10 mouse cellular contexts compared by ENCODE assay signal in genomic region chr14:78528461-78529425, GRCm38 (mm10). TPM values are rescaled to one million over a fixed set of nuclear protein-coding genes. Genes with fewer than 3 reads are reported as not detected.
DNase-seq lines count a peak whose midpoint lies in the region; TF ChIP-seq lines count a peak whose summit lies in the region.
"Had no signal": no experiment of that assay in that cellular context is flagged by ENCODE, and none has a peak within 500 bp of the region (broad histone marks: within the 10 kb centered on the region; RNA-seq: fewer than 3 reads in every experiment).

No protein-coding gene starts in this region.

- intact Hi-C loops in heart, adult 2 months (cut with DNase I), result no loop called here
- intact Hi-C loops in heart, postnatal 25 days (cut with DNase I), result no loop called here

- H3K9ac ChIP-seq in heart, adult 2 months (ENCODE audit: low read depth, low read length), result peak overlapping the region; percentile 8

- no peak for TF ChIP-seq POLR2A in heart, adult 2 months (IDR thresholded peaks at IDR 0.05; ENCODE audit: insufficient read depth, low read depth, low read length)
- no peak for TF ChIP-seq POLR2A in small intestine, adult 2 months (IDR thresholded peaks at IDR 0.05; ENCODE audit: low read depth, low read length)

- H3K27ac ChIP-seq in heart, adult 2 months, result peak overlapping the region; percentile 15
- peak overlapping the region; percentile 1; the same call in 1 of the 2 replicates for H3K27ac ChIP-seq in layer of hippocampus, adult 2 months
- peak overlapping the region; percentile 44; the same call in 1 of the 2 replicates for H3K27ac ChIP-seq in small intestine, adult 2 months (ENCODE audit: insufficient read depth, low read depth, low read length)
- H3K27ac ChIP-seq: hindbrain, embryonic 10.5 days had no signal

- no peak for TF ChIP-seq CTCF in heart, adult 2 months (IDR thresholded peaks at IDR 0.05)
- TF ChIP-seq CTCF in layer of hippocampus, adult 2 months (conservative IDR thresholded peaks at IDR 0.05), result no peak
- TF ChIP-seq CTCF in small intestine, adult 2 months (IDR thresholded peaks at IDR 0.05; ENCODE audit: extremely low read depth, insufficient read length, insufficient replicate concordance, low read depth, low read length), result no peak

- H3K79me2 ChIP-seq in heart, adult 2 months (replicated peaks; ENCODE audit: control insufficient read depth, insufficient read depth, low read length), result peaks cover 8% of the 10 kb centered on the region

- H3K4me1 ChIP-seq in heart, adult 2 months (ENCODE audit: control insufficient read depth, insufficient read depth, low read length), result peaks cover 31% of the 10 kb centered on the region
- H3K4me1 ChIP-seq in small intestine, adult 2 months (ENCODE audit: control insufficient read depth, insufficient read depth, insufficient read length, low read length), result peaks cover 28% of the 10 kb centered on the region

- H3K4me3 ChIP-seq in heart, adult 2 months, result no peak overlapping the region
- H3K4me3 ChIP-seq in layer of hippocampus, adult 2 months, result no peak overlapping the region
- no peak overlapping the region for H3K4me3 ChIP-seq in small intestine, adult 2 months (ENCODE audit: low read depth, low read length)
- H3K4me3 ChIP-seq: hindbrain, embryonic 10.5 days had no signal

- no peak for DNase-seq in heart, adult 2 months
- DNase-seq in heart, postnatal 25 days (ENCODE audit: low spot score), result no peak
- no peak for DNase-seq in layer of hippocampus, adult 2 months (ENCODE audit: low spot score in 2 of 2)
- DNase-seq in layer of hippocampus, postnatal 36 days, result no peak
- peak; percentile 43 for DNase-seq in kidney, postnatal 14 days
- DNase-seq in adrenal gland, postnatal 14 days, result no peak
- no peak for DNase-seq in thymus, postnatal 36 days
- DNase-seq: cerebellum, adult 11-12 months had no signal

- H3K27me3 ChIP-seq in heart, adult 2 months (ENCODE audit: control insufficient read depth, insufficient read depth, low read length), result no peaks in the 10 kb centered on the region
- H3K27me3 ChIP-seq in small intestine, adult 2 months (ENCODE audit: control insufficient read depth, insufficient read depth, low read length), result no peaks in the 10 kb centered on the region

- peaks cover 38% of the 10 kb centered on the region for H3K36me3 ChIP-seq in heart, adult 2 months (ENCODE audit: control insufficient read depth, insufficient read depth, low read length)
- no peaks in the 10 kb centered on the region for H3K36me3 ChIP-seq in small intestine, adult 2 months (ENCODE audit: control insufficient read depth, insufficient read depth, low read length)

- TF ChIP-seq EP300 in heart, adult 2 months (IDR thresholded peaks at IDR 0.05; ENCODE audit: insufficient read depth, low read depth, low read length), result no peak

- 26% methylated on average over 8 of the region's 8 CpGs for WGBS in heart, adult 2 months
- WGBS in small intestine, adult 2 months, result 27% methylated on average over 8 of the region's 8 CpGs

RNA-seq across cellular contexts. Expression of gene Akap11, which starts 7.9 kb away (rescaled TPM):
- total RNA-seq in heart, adult 2 months (2021), result 10 to 100 TPM; 31.2 to 35.5 TPM
- 6.1 and 13.1 TPM in 2 replicates for polyA plus RNA-seq in heart, adult 2 months (2012; rRNA removed)
- 10 to 100 TPM; 28.8 to 34.4 TPM for total RNA-seq in heart, postnatal 25 days (2021)
- total RNA-seq in layer of hippocampus, adult 2 months (2021), result 100 to 1,000 TPM; 194 to 196 TPM
- 100 to 1,000 TPM; 192 to 197 TPM for total RNA-seq in layer of hippocampus, postnatal 36 days (2021)
- 0.88 and 1.6 TPM in 2 replicates for polyA plus RNA-seq in small intestine, adult 2 months (2012; rRNA removed)
- total RNA-seq in adrenal gland, postnatal 14 days (2021), result 44.7 and 45.3 TPM in 2 replicates
